Mouse (Mus musculus) testis, postnatal 14 days (tissue): ENCODE measurements around the gene Glis1.
A peak's percentile ranks its signal among the peaks of the same experiment; 100 is the strongest.

ENCODE experiments used
- DNase-seq: peaks from one replicate; pipeline ENCODE4 v3.0.0; 2021; ENCODE audit warnings: low spot score

Gene Glis1

DNA sequence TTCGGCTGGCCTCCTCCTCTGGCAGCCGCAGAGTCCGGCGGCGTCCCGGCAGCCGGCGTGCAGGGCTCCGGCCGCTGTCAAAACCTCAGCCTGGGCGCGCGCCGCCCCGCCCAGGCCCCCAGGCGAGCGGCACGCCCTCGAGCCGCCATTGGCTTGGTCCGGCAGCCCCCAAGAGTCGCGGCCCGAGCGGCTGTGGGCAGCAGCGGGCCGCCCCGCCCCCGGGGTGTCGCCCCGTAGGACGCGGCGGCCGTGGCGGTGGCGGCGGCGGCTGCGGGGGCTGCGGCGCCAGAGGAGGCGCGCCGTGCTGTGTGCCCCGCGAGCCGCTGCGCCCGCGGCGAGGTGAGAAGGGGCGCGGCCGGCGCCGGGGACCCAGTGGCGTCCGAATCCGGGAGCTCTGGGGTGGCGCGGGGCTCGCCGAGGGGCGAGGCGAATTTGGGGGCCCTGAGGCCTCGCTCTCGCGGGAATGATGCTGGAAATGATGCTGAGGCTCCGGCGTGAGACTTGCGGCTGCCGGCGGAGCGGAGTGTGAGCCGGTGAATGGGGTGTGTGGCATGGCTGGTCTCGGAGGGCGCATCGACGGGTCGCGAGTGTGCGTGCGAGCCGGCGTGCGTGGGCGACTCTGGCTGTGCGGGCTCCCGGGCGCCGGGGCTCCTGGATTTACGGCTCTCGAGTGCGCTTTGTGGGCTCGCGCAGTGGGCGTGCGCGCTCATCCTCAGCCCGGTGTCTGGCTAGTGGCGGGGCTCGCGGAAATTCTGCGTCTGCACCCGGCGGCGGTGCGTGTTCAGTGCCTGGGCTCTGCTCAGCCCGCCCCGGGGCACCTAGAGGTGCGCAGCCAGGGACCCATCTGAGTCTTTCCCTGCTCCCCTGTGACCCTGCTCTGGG is at the start of gene Glis1:
Gene Glis1, plus strand, starts transcription at position 236 of the 882 bp plus-strand sequence.
- peak; percentile 73 for DNase-seq

DNA sequence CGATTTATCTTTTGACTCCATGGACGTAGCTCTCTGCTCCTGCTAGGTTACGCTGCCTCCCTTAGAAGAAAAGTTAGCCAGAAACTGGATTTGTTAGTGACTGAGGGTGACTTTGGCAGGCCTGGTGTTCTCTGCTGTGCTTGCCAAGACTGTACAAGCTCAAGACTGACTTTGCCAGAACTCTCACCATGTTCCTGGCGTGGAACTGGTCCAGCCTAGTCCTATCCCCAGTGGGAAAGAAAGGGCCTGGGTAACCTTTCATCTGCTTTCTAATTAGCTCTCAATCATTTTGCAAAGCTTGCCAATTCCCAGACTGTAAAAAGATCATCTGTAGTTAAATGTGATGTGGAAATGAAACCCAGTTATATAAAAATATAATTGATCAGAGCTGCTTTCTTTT is 47.4 kb upstream of the Glis1 start:
- DNase-seq = no peak

DNA sequence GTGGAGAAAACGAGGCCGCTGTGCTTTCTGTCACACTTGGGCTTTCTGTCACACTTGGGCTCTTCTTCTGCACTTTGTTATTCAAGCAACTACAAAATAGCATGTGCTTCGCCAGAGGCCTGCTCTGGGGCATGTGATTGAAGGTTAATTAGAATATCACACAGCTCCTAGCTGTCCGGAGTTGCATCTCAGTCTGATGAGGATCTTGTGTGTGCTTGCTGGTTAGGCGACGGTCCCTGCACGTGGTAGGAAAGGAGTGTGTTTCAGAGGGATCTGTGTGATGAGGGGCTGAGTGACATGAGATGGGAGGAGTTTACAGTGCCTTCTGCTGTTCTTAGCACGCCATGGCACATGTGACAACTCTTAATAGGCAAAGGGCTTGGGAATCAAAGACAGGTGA is 46.9 kb upstream of the Glis1 start:
- no peak for DNase-seq

DNA sequence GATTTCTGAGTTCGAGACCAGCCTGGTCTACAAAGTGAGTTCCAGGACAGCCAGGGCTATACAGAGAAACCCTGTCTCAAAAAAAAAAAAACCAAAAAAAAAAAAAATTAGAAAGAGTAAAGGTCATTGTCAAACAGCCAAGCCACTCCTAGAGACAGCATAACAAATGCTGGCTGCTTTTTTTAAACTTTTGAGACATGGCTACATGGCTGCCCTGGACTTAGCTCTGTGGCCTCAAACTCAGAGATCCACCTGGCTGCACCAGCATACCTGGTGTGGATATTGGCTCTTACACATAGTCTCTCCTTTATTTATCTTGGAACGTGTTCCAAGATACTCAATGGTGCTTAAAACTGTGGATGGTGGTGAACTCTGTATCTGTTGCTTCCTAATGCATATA is 46.1 kb upstream of the Glis1 start:
- no peak for DNase-seq

DNA sequence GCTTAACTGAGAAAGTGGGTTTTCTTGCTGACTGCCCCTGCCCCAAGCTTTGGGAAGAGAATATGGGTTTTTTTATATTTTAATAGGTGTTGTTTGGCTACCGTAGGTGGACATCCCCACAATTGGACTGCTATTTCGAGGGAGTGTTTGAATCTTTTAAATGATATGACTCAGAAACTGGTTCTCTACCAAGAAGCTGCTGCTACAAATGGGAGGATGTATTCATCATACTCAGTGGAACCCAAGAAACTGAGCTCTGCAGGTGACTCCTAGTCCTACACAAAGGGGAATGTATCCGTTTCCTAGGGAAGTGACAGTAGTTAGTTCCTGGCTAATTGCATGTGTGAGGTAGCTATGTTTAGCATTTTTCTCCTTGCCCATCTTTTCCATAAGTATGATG is 45.0 kb upstream of the Glis1 start:
- DNase-seq = no peak

DNA sequence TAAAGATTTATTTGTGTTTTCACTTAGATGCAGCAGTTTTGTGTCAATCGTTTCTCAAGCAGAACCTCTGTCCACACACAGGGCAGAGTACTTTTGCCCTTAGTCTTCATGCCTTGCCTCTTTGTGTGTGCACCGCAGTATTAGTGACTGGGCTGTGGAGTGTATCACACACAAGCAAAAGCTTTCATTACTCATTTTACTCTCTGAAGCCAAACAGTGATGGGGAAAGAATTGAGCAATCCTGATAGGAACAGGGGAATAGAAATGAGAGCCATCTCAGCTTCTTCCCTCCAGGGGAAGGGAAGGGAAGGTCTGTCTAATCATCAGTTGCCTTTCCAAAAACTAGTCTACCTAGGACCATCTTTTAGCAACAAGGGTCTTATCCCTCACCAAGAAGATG is 40.6 kb upstream of the Glis1 start:
- no peak for DNase-seq

DNA sequence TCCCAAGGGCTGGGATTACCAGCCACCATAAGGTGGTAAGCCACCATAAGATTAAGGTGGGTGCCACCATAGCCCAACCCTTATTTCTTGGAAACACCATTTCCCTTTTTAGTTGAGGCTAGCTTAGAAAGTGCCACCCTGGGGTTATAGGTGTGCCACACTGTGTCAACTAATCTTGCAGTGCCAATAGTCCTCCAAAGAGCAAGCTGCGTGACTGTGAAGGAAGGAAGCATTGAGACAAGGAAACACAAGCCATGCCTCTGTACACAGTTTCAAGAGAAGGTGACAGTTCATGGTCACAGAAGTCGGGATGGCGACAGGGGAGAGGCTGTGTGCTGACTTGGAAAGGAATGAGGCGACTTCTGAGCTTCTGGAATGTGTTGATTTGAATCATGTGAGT is 14.2 kb upstream of the Glis1 start:
- no peak for DNase-seq

DNA sequence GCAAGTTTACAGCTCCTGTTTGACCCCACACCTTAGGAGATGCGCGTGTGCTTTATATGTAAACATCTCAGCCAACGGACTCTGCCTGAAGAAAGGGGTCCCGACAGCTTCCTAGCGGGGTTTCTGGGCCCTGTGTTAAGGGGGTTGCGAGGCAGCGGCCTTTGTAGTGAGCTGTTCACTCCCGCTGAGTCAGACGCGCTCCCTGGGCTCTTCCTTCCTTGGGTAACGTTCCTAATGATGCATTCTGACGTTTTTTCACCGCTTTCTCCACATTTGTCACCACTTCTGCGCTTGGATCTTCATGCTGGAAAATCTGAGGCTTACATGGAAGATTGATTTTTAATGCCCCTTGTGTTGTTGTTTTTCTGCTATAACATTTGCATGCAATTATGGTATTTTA is 12.7 kb upstream of the Glis1 start:
- no peak for DNase-seq

DNA sequence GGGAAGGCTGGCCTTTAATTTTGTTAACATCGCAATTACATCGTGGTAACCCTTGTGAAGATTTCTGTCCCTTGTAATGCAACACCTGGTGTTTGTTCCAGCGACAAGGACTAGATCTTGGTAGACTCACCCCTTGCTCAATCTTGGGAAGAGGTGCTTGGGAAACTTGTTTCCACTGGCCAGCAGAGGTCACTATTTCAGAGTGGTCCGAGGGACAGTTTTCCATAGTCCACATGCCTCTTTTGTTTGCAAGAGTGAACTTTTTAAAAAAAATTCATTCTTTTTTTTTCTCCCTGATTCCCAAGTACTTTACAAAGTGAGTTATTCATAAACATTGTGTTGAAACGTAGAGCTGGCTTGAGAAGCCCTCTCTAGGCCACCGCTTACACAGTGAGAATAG is 12.2 kb upstream of the Glis1 start:
- DNase-seq = no peak

DNA sequence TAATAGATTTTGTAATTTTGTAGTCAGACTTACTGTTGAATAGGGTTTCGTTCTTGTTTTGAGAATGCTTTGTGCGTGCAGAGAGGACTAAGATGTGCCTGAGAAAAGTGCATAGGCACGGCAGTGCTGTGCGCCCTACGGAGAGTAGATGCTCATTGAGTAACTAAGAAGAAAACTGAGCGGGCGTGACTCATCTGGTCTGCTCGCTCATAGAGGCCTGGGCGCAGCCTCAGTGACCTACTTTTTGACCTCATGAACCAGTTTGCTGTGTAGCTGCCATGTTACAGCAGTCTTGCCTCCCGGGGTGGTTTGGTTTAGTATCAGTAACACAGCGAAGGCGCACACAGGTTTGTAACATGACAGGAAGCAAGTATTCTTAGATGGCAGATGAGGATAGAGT is 8.8 kb upstream of the Glis1 start:
- DNase-seq = no peak

DNA sequence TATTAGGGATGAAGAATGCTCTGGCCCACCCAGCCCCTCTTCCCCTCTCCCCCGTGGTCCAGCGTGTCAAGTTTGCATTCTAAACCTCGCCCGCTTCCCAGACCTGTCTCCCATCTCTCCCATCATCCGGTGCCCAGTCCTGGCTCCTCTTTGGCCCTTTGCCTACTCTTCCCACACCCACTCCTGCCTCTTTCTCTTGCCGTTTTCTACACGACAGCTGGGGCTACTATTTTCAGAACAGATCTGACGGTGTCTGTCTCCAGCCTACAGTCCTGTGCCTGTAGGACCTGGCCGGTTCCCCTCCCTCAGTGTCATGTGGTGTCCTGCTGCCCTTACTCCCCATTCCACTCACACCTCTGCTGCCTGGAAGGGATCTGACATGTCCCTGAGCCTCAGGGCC is 7.8 kb upstream of the Glis1 start:
- DNase-seq = no peak

DNA sequence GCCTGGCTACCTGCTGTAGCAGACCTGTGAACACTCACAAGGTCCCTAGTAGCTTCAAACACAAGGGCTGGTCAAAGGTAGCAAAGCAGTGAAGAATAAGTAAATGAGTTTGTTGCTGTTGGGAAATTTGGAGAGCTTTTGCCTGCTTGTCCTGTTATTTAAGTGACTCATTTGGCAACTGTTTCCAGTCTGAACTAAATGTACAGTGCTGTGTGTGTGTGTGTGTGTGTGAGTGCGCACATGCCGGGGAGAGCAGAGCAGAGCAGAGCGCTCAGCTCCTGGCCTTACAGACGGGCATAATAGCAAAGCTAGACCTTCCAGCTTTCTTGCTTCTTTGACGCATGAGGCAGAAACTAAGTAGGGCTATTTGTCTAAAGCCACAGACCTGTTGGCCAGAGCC is 1.7 kb upstream of the Glis1 start:
- DNase-seq = no peak

DNA sequence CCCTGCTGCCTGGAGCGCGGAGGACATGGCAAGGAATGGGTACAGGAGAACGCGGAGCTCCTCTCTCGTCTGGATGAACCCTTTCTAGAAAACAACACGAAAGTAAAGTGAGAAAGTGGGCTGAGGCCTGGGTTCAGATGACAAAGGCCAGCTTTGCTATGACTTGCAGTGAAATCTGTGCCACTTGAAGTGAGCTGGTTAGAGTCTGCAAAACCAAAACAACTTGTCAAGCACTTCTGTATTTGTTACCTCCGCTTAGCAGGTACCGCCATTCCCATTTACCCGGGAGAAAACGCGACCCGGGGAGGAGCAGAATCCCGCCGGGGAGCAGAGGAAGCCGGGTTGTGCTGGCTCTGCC is 414 bp upstream of the Glis1 start:
- DNase-seq = no peak

DNA sequence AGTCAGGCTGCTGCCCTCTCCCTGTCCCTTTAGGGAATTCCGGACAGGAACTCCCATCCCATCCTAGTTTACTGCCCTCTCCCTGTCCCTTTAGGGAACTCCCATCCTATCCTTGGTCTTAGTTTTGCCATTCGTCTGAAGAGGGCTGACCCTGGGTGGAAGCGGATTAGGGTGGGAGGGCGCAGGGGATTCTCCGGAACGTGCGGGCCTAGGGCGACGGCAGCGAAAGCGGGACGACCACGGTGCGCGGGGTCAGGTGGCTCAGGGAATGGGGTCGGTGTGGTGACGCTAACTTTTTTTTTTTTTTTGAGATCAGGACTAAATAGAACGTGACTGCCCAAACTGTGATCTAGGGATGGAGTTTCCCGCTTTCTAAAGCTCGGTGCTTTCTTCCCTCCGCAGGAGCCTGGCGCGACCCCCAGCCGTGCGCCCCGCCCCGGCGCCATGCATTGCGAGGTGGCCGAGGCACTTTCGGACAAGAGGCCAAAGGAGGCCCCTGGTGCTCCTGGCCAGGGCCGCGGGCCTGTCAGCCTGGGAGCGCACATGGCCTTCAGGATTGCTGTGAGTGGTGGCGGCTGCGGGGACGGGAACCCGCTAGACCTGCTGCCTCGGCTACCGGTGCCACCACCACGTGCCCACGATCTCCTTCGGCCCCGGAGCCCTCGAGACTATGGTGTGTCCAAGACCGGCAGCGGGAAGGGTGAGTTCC is 1.0 kb downstream of the Glis1 start:
- DNase-seq = no peak

DNA sequence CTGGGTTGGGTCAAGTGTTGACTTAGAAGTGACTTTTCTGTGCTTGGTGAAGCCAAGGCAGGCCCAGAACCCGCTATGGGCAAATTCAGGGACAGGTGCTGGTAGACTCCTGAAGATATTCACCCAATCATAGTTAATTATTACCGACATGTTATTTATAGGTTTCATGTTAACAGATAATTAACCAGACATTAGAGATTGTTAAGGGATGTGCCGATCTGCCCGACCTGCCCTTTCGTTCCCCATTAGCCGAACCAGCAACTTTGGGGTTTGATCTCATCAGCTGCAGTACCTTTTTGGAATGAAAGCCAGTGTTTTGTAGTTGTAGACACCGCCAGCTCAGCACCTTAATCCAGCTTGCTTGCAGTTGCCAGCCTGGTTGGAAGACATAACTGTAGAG is 2.1 kb downstream of the Glis1 start:
- DNase-seq = no peak

DNA sequence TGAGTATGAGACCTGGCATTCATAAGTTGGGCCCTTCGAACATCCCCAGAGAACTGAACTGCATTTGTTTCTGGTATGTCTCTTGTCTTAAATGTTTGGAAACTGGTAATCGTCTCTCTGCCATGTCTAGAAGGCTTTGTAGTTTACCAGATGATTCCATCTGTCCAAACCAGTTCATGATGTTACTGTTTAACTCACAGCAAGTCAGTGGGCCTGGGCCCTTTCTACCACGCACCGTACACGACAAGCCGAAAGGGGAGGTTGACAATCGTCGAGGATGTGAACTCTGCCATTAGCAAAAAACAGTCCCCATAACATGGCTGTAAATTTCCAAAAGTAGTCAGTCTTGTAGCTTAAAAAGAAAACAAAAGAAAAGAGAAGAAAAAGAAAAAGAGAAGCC is 4.3 kb downstream of the Glis1 start:
- DNase-seq = no peak

DNA sequence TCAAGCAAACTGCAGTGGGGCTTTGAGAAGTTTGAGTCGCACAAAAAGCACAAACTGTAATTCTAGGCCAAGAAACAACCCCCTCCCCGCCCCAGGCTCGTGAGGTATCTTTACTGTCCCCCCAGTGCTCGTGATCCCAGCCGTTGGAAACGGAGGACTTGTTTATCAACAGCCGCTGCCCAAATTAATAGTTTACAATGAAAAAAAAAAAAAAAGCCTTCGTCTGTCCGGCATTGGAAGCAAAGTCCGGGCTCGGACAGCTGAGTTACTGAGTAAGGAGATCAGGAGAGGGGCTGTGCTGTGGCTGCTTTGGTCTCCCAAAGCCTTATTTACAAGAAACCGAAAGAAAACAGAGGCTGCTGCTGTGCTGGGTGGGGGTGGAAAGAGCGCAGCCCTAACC is 5.9 kb downstream of the Glis1 start:
- DNase-seq = no peak

DNA sequence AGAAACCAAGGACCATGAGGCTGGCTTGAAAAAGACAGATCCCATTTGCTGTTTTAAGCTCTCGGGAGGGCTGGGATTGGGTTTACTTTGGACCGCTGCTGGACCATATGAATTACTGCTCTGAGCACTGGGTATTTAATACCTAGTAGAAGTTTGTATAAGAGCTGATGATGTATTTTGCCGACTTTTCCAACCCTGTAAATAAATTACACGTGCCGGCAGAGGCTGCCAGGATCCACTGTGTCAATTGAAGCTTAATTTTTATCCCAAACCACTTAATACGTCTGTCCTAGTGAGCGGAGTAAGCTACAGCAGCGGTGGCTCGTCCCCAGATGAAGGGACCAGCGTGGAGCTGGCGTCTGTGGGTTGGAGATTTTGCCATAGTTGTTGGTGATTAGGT is 7.9 kb downstream of the Glis1 start:
- DNase-seq = no peak

DNA sequence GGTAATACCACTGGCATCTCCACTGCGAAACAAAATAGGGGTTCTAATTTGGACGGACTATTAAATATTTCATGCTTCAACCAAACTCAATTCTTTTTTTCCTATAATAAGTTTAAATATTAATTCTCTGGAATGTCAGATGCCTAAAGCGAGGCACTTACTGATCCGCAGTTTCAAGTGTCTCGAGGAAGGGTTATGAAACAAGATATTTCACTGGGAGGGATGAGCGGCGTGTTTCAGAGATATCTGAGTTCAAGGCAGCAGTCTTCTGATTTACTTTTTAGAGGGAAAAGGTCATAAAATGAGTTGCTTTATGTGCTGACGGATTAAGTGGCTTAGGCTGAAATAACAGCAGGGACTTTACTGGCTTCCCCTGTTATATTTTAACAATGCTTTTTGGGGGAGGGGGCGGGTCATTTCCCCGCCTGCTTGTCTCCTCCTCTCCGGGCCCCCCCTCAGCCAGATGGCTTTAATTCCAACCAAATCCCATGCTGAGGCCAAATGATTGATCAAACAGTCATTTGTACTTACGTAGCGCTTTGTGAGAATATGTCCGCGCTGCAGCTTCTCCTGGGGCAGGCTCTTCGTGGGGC is 8.6 kb downstream of the Glis1 start:
- no peak for DNase-seq

DNA sequence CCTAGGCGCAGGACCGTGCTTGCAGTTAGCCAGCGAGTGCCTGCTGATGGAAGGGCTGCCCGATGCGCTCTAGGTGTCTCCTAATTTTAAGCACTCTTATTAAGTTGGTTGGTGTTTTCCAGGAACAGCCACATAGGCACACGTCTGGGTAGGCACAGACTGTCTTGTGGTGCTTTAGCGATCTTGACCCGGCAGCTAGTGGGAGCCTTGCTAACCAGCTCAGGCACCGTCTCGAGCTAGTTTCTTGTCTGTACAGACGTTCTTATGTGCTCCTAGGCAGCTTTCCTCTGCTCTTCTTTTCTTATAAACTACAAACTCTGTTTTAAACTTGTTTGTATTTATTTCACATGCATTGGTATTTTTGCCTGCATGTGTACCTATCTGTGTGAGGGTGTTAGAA is 9.2 kb downstream of the Glis1 start:
- no peak for DNase-seq

DNA sequence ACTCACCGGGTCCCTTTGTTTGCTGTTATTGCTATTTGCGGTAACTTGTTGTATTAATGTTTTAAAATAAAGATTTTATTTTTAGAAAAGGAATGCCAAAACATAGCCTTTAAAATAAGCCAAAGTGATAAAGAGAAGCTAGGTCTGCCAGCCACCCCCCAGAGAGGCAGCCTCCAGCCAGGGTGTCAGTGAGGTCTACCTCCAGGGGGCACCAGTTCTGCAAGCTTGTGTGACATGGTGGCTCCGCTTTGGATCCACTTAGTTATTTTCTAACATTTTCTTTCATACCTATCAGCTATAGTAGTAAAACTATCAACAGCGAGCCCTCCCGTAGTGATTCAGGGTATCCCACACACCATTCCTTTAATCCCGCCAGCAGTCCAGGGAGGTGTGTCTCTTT is 14.1 kb downstream of the Glis1 start:
- no peak for DNase-seq

DNA sequence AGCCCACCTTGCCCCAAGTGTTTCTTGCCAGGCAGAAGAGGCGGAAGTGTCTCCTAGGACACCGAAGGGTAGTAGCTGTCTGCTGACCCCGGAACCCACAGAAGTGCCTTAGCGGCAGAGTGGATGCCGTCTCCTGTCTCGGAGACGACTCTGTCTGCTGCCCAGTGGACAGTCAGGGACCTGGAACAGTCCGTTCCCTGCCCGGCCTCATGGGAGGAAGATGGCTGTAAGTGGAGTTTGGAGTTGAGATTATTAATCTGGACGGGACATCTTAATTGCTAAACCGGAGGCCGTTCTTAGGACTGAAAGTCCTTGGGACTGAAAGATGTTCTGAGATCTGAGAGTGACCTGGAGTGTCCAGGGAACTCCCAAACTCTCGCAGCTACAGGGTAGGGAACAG is 15.1 kb downstream of the Glis1 start:
- DNase-seq = no peak

DNA sequence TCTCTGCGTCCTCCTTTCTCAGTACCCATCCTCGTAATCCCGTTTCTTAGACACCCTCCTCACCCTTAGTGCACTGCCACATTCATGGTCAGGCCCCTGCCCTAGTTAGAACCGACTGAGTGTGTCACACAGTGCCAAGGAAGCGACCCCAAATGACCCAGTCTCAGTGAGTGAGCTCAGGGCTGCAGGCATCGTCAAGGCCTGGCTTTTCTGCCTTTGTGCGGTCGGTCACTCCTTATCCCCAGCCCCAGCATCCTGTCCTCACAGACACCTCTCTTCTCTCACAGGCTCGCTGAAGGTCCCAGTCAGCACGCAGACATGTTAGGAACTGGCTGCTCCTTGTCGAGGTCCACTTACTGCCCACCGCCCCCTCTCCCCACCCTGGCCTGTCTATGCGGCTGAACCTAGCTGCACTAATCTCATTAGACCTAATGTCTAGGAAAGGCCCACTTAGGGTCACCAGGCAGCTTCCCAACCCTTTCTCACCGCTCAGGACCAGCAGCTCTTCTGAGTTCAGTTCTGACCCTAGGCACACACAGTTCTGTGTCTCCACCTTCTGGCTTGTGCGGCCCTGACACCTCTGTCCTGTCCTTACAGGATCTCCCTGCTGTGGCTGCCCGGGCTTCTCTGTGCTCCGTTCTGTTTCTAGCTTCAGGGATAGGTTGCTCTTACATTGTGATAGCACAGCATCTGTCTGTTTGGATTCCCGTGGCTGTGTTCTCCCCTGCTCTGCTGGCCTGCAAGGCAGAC is 18.1 kb downstream of the Glis1 start:
- DNase-seq = no peak
